Mouse (Mus musculus) frontal cortex, postnatal 10 days (tissue): ENCODE results near the gene Vax2.

Source experiments
- DNase-seq, 2 experiments: peaks; one replicate each; pipeline ENCODE4 v3.0.0; 2022; ENCODE audit warnings: low spot score in 2 of 2, mixed read lengths in 1 of 2

Vax2 gene

DNA sequence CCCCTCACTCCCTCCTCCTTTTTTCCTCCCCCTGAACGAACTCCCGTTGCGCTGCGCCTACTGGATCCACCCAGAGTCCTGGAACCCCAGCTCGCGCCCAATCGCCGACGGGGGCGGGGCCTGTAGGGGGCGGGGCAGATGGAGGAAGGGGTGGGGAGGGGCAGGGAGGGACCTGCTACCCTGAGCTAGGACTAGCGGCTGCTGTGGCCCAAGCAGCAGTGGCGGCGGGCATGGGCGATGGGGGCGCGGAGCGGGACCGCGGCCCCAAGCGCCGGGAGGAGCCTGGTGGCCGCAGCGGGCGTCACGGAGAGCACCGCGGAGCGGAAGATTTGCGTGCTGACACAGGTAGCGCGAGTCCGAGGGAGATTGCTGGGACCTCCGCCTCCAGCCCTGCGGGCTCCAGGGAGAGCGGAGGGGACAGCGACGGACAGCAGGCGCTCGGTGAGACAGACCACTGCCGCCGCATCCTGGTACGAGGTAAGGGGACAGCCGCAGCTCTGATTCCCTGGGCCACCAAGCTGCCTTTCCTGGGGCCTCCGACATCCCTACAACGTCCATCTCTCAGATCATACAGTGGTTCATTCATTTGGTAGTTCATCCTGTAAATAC is at the start of gene Vax2:
Gene Vax2, plus strand, starts transcription at position 198 of the 609 bp plus-strand sequence.
- DNase-seq: no peak

DNA sequence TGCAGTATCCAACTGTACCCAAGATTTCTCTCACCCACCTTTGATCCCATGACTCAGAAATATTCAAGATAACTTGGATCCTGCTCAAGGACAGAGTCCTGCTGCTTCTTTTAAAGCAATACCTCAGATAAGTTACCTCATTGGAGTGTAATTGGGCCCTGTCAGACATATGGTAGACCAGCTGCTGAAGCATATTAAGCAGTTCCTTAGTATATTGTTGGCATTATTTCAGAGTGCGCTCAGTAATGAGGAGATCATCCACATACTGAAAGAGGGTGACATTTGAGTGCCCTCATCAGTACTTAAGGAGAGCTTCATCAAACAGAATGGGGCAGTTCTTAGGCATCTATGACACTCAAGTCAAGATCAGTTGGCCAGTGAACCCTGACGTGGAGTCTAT is 46.1 kb upstream of the Vax2 start:
- no peak for DNase-seq

DNA sequence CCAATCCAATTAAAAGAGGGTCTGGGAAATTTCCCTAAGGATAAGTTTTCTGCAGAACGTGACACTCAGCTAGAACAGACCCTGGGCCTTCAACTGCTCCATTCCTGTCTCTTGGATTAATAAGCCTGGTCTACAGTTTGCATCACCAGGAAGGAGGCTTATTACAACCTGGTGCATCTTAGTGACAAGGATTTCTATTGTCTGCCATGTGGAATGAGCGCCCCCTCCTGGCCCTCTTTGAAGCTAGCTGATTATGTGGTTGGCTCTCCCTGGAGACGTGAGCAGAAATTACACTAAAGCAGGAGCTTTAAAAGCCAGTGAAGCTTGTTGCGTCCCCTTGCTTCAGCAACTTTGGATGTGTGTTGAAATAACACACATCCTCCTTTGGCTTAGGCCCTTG is 37.7 kb upstream of the Vax2 start:
- peak; percentile 35 to 65 for DNase-seq

GRCm38 (mm10) chr6:83677757-83678156 is 33.3 kb upstream of the Vax2 start, which contains the start of gene Cd207:
TSS of gene Cd207 (minus strand) at chr6:83677857.
- no peak for DNase-seq

- no peak for DNase-seq
These were observed 21.7 kb upstream of the Vax2 start for GRCm38 (mm10) chr6:83689374-83689773.

- no peak for DNase-seq
These were observed 20.8 kb upstream of the Vax2 start for GRCm38 (mm10) chr6:83690277-83690676.

GRCm38 (mm10) chr6:83690936-83691335 is 20.1 kb upstream of the Vax2 start:
- no peak for DNase-seq

GRCm38 (mm10) chr6:83692962-83693361 is 18.1 kb upstream of the Vax2 start:
- DNase-seq: no peak

- DNase-seq: no peak
These were observed 17.2 kb upstream of the Vax2 start for GRCm38 (mm10) chr6:83693835-83694234.

GRCm38 (mm10) chr6:83695731-83696130 is 15.3 kb upstream of the Vax2 start:
- no peak for DNase-seq

DNA sequence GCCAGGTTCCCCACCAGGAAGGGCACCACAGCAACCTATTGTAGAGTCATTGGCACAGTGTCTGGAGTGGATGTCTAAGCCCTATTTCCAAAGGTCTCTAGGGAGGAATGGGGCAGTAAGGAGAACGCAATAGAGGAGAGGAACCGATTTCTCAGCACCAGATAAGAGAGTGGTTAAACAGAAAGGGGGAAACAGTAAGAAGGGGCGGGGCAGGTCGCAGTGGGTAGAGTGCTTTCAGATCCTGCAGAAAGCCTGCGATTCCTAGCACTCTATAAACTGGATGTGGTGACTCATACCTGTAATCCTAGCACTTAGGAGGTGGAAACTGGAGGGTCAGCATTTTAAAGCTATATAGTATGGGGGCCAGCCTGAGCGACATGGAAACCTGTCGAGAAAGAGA is 14.4 kb upstream of the Vax2 start:
- DNase-seq: no peak

DNA sequence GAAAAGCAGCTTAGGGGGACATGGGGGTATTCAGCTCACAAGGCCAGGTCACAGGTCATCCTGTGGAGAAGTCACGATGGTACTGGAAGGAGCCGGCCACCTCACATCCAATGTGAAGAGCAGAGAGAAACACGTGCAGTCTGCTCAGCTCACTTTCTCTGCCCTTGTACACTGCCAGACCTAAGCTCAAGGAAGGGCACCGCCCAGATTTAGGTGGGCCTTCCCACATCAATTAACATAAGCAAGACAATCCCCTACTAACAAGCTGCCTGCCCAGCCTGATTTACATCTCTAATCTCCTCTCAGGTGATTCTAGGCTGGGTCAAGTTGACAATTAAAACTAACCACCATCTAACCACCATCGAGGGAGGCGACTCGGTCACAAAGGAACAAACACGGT is 13.1 kb upstream of the Vax2 start:
- no peak for DNase-seq

DNA sequence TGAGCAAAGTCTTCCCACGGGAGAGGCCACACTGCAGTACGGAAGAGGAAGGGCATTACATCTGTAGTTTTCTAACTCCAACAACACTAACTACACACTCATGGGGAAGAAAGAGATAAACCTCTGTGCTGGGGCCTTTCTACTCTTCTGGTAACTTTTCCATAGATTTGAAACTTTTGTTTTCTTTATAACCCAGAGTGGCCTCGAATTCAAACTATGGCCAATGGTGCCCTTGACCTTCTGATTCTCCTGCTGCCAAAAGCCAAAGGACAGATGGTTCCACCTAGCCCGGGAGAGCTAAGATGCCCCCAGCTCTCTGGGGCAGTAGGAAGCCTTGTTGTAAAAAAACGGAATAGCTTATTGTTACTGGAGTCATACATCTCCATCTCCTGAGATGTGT is 11.1 kb upstream of the Vax2 start:
- no peak for DNase-seq

DNA sequence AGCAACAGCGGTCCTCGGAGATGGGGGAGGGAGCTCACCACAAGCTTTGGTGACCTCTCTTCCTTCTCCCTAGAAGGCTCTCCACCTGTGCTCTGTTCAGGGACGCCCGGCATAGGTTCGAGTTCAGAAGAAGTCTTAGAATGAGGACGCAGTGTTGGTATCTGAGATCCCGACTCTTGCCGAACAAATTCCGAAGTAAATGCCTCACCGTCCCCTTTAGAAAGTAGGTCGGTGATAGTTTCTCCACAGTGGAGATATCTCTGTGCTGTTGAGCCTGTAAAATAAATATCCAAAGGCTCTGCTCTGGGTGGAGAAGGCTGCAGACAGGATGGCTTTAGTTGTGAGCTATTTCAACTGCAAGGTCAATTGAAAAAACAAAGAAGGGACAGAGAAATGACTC is 10.1 kb upstream of the Vax2 start:
- no peak for DNase-seq

DNA sequence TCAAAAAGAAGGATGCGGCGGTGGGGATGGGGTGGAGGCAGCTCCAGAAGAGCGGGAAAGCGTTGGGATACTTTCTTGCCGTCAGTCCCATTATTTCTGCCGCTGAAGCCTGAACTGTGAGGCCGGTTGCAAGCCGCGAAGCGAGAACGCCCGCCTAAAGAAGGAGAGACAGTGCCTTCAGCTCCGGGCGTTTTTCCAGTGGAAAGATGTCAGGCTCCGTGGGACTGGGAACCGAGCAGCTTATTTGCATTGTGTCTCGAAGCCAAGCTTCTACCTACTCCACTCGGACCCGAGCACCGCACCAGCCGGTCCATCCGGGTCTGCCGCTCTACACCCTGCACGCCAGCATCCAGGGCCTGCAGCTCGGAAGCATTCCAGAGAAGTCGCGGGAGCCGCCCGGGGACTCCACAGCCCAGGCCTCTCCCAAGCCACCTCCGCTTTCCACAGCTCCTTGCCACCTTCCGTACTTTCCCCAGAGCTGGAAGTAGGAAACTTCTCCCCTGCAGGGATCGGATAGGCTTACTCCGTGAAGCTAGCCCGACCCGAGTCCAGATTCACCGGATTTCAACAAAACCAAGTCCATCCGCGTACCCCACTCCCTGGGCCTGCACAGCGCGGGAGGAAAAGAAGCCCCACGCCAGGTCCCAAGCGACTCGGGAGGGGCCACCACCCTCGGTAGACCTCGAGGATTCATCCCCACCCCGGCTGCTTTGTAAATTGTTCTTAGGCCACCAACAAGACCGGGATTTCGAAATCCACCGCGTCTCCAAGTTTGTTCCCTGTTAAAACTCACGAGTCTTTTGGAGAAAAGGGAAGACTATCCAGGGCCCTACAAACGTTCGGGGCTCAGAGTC is 8.7 kb upstream of the Vax2 start:
- no peak for DNase-seq

GRCm38 (mm10) chr6:83703000-83703721 is 7.9 kb upstream of the Vax2 start:
- no peak for DNase-seq

DNA sequence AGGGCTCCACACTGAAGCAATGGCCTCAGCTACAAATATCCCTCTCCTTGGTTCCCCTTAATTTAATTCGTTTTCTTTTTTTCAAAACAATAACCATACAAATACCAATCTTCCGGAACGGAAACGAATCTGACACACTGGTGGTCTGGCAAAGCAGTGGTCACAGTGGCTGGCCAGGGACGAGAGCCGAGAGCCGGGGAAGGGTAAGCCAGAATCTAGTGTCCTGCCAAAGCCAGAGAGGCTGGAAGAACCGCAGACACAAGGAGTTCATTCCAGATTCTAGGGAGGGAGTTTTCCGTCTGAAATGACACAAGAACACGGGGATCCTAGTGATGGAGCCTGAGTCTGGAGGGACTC is 7.4 kb upstream of the Vax2 start:
- no peak for DNase-seq

- no peak for DNase-seq
These were observed 6.8 kb upstream of the Vax2 start for GRCm38 (mm10) chr6:83704294-83704693.

GRCm38 (mm10) chr6:83704701-83705100 is 6.4 kb upstream of the Vax2 start:
- no peak for DNase-seq

DNA sequence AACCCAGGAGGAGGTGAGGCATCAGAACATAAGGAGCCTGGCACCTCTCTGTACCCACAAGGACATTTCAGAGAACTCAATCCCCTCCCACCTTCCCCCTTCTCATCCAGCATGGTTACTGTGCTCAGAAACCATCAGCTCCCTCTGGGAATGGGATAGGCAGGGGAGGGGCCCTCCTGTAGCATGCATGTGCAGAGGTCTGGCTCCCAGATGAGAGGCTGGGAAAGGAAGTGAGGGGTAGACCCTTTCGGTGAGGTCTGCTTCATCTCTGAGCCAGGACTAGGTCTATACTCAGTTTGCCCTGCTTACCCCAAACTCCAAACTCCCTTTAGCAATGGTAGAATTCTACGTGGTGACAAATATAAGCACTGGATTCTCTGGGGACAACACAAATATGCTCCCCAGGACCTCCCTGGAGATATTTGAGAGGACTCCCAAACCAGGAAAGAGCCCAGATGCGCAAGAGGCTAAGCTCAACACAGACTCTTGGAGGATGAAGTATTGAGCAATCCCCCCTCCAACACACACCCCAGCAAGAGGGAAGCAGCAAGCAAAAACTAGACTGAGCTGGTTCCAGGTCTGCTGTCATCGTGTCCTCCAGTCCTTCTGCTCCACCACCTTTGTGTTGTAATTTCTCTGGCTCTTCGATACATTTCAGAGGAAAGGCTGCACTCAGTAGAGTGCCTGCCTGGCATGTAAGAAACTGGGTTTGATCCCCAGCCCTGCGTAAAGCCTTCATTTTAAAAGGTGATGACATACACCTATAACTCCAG is 3.1 kb upstream of the Vax2 start:
- DNase-seq: no peak

GRCm38 (mm10) chr6:83710361-83711066 is 550 bp upstream of the Vax2 start:
- no peak for DNase-seq
